Mouse (Mus musculus): ENCODE measurements around the gene Clec2e. TPM values are rescaled to one million over a fixed set of nuclear protein-coding genes. Genes with fewer than 3 reads are reported as not detected.

Clec2e gene
- polyA plus RNA-seq, 1 experiment = not detected

DNA sequence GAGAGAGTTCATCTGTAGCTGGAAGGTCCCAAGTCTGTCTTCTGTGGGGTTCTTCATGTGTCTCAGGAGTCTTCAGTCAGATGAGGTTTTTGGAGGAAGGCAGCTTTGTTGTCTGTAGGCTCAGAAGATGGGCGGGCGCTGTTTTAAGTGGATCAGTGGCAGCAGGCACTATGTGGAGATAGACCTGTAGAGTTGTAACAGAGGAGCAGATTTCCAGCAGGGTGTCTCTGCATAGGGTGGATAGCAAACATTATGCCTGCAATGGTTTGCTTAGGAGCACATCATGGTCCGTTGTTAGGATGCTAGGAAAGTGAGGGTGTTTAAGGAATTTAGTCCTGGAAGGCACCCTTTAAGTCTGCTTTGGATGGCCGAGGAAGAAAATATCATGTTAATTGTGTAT, 52.3 kb downstream of the Clec2e start:
- Histone ChIP-seq H3K4me3 (ENCODE audit: insufficient read depth, low read depth, low read length) (no peak overlapping the region), H3K4me1 (ENCODE audit: control insufficient read depth, insufficient read depth, low read length) (peaks cover 3% of the 10 kb centered on the region; the same call in 1 of the 2 replicates), H3K27ac (ENCODE audit: insufficient read depth, low read depth, low read length) (no peak overlapping the region)
- TF ChIP-seq POLR2A (IDR thresholded peaks at IDR 0.05; ENCODE audit: insufficient read depth, low read depth, low read length) (no peak), CTCF (IDR thresholded peaks at IDR 0.05; ENCODE audit: insufficient read depth, low read depth, low read length) (no peak)
- WGBS = 72% methylated on average over 4 of the region's 4 CpGs

DNA sequence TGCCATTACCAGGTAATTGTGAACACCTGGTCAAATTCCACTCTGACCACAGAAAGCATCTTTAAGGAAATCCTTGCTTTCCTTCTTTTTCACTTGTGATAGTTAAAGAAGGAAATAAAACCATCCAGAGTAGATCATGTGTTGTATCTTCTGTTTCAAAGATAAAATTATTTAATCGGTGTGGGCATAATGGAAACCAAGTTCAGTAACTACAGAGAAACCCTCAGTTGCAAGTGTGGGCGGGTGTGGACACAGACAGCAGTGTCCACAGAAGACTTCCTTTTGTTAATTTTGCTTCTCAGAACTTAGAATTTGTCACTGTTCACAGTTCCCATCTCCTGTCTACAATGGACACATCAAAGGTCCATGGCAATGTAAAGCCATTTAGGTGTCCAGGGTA, 55.1 kb downstream of the Clec2e start, which contains the start of gene Klrb1f:
Klrb1f (plus strand) TSS at position 301 of the 400 bp plus-strand sequence.
- TF ChIP-seq POLR2A (IDR thresholded peaks at IDR 0.05; ENCODE audit: insufficient read depth, low read depth, low read length) (no peak), CTCF (IDR thresholded peaks at IDR 0.05; ENCODE audit: insufficient read depth, low read depth, low read length) (no peak)
- H3K4me1 ChIP-seq (ENCODE audit: control insufficient read depth, insufficient read depth, low read length) = peaks cover 3% of the 10 kb centered on the region; the same call in 1 of the 2 replicates
- WGBS = 94% methylated on average over 2 of the region's 2 CpGs
- no peak within 1 kb of the TSS for H3K4me3 ChIP-seq (ENCODE audit: insufficient read depth, low read depth, low read length)
- no peak within 1 kb of the TSS for H3K27ac ChIP-seq (ENCODE audit: insufficient read depth, low read depth, low read length)

DNA sequence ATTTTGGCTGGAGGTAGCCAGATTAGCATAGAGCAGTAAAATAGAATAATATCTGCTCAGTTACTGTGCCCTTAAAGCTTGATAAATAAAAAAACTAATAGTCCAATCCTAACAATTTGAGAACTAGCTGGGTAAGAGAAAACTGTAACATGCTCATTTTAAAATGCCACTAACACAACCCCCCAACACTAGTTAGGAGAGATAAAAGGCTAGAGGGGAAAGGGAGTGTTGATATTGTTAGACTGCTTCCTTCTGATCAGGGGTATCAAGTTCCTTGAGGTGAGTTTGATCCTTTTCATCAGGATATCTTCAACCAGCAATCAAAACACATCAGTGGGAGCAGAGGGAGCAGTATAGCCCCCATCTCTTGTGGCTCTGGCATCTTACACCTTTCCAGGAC, 58.2 kb downstream of the Clec2e start:
- no peaks in the 10 kb centered on the region for H3K4me1 ChIP-seq (ENCODE audit: control insufficient read depth, insufficient read depth, low read length)
- no peak overlapping the region for H3K4me3 ChIP-seq (ENCODE audit: insufficient read depth, low read depth, low read length)
- H3K27ac ChIP-seq (ENCODE audit: insufficient read depth, low read depth, low read length) = no peak overlapping the region
- TF ChIP-seq CTCF (IDR thresholded peaks at IDR 0.05; ENCODE audit: insufficient read depth, low read depth, low read length) (no peak), POLR2A (IDR thresholded peaks at IDR 0.05; ENCODE audit: insufficient read depth, low read depth, low read length) (no peak)

Other genes with a start within 250 kb of the Clec2e start
- gene Clec2i, start 213.3 kb downstream of the Clec2e start, polyA plus RNA-seq (2012; ENCODE audit: insufficient read depth, insufficient read length, low replicate concordance, missing spikeins) = not detected in 2 replicates
- gene BC035044, start 209.8 kb downstream of the Clec2e start, polyA plus RNA-seq (2012; ENCODE audit: insufficient read depth, insufficient read length, low replicate concordance, missing spikeins) = not detected in 2 replicates
- not detected in 2 replicates for gene Clec2g, start 166.5 kb downstream of the Clec2e start, polyA plus RNA-seq (2012; ENCODE audit: insufficient read depth, insufficient read length, low replicate concordance, missing spikeins)
- not detected in 2 replicates for gene Klrb1f, start 55.0 kb downstream of the Clec2e start, polyA plus RNA-seq (2012; ENCODE audit: insufficient read depth, insufficient read length, low replicate concordance, missing spikeins)
- not detected in 2 replicates for gene Clec2d, start 79.7 kb upstream of the Clec2e start, polyA plus RNA-seq (2012; ENCODE audit: insufficient read depth, insufficient read length, low replicate concordance, missing spikeins)
- not detected in 2 replicates for gene Cd69, start 174.5 kb upstream of the Clec2e start, polyA plus RNA-seq (2012; ENCODE audit: insufficient read depth, insufficient read length, low replicate concordance, missing spikeins)
- not detected in 2 replicates for gene 4922502D21Rik, start 230.9 kb upstream of the Clec2e start, polyA plus RNA-seq (2012; ENCODE audit: insufficient read depth, insufficient read length, low replicate concordance, missing spikeins)
- not detected in 2 replicates for gene Clec12a, start 241.8 kb upstream of the Clec2e start, polyA plus RNA-seq (2012; ENCODE audit: insufficient read depth, insufficient read length, low replicate concordance, missing spikeins)

All from olfactory bulb, adult 2 months (tissue).